Mouse (Mus musculus) erythroblast, embryonic 14.5 days (primary cell): ENCODE results near the gene Mlana.

Source experiments
- GATA1 ChIP-seq: IDR thresholded peaks from 2 replicates; pipeline ENCODE4 v1.6.1; 2012; ENCODE audit warnings: low read length, inconsistent platforms, mixed read lengths
- TAL1 ChIP-seq: IDR thresholded peaks from 3 replicates; pipeline ENCODE4 v1.6.1; 2012; ENCODE audit warnings: low read length, inconsistent platforms, mixed read lengths

- no peak for TF ChIP-seq GATA1
- TF ChIP-seq TAL1: no peak
Observed at GRCm38 (mm10) chr19:29659705-29660104, 37.9 kb upstream of the Mlana start.
